Mouse (Mus musculus): ENCODE results near the gene Hist1h1e. TPM values are rescaled to one million over a fixed set of nuclear protein-coding genes. Genes with fewer than 3 reads are reported as not detected.

Hist1h1e gene
- polyA plus RNA-seq, 1 experiment from 2014 or later, result 11.6 TPM

Small RNA genes within 50 kb of the gene (microRNA-seq; reads per million reads assigned to microRNA genes)
- gene Gm44359, result not detected
- not detected for gene Gm44394

Other genes starting within 250 kb of the Hist1h1e start
- gene Abt1, start 198.7 kb downstream of the Hist1h1e start, polyA plus RNA-seq (2015; fragmentation: Nextera tagmentation; extraction: Ambion mirVana), result 13.0 and 13.2 TPM in 2 replicates
- gene Btn1a1, start 156.7 kb downstream of the Hist1h1e start, polyA plus RNA-seq (2015; fragmentation: Nextera tagmentation; extraction: Ambion mirVana), result 0.05 and 0.08 TPM in 2 replicates
- gene Btn2a2, start 133.7 kb downstream of the Hist1h1e start, polyA plus RNA-seq (2015; fragmentation: Nextera tagmentation; extraction: Ambion mirVana), result 0.11 TPM in 1 of 2 replicates, not detected in the other
- gene Hist1h4h, start 91.5 kb downstream of the Hist1h1e start, polyA plus RNA-seq (2015; fragmentation: Nextera tagmentation; extraction: Ambion mirVana), result 4.9 and 6.0 TPM in 2 replicates
- gene Hist1h2af, start 88.7 kb downstream of the Hist1h1e start, polyA plus RNA-seq (2015; fragmentation: Nextera tagmentation; extraction: Ambion mirVana), result 2.8 and 6.7 TPM in 2 replicates
- gene Hist1h3g, start 87.1 kb downstream of the Hist1h1e start, polyA plus RNA-seq (2015; fragmentation: Nextera tagmentation; extraction: Ambion mirVana), result 2.7 and 3.4 TPM in 2 replicates
- gene Hist1h2bh, start 79.2 kb downstream of the Hist1h1e start, polyA plus RNA-seq (2015; fragmentation: Nextera tagmentation; extraction: Ambion mirVana), result 0.37 and 0.59 TPM in 2 replicates
- gene Hist1h3f, start 78.5 kb downstream of the Hist1h1e start, polyA plus RNA-seq (2015; fragmentation: Nextera tagmentation; extraction: Ambion mirVana), result 0.46 and 0.94 TPM in 2 replicates
- 0.70 and 0.73 TPM in 2 replicates for gene Hist1h4f, start 70.9 kb downstream of the Hist1h1e start, polyA plus RNA-seq (2015; fragmentation: Nextera tagmentation; extraction: Ambion mirVana)
- 0.23 and 0.25 TPM in 2 replicates for gene Hist1h1d, start 69.3 kb downstream of the Hist1h1e start, polyA plus RNA-seq (2015; fragmentation: Nextera tagmentation; extraction: Ambion mirVana)
- gene Hist1h3e, start 60.2 kb downstream of the Hist1h1e start, polyA plus RNA-seq (2015; fragmentation: Nextera tagmentation; extraction: Ambion mirVana), result 2.6 and 2.7 TPM in 2 replicates
- gene Hist1h2ae, start 51.3 kb downstream of the Hist1h1e start, polyA plus RNA-seq (2015; fragmentation: Nextera tagmentation; extraction: Ambion mirVana), result 48.1 and 55.0 TPM in 2 replicates
- gene Hist1h2bg, start 51.2 kb downstream of the Hist1h1e start, polyA plus RNA-seq (2015; fragmentation: Nextera tagmentation; extraction: Ambion mirVana), result 4.7 and 5.6 TPM in 2 replicates
- gene Hist1h2bf, start 48.4 kb downstream of the Hist1h1e start, polyA plus RNA-seq (2015; fragmentation: Nextera tagmentation; extraction: Ambion mirVana), result 1.6 and 2.9 TPM in 2 replicates
- gene Hist1h2ad, start 48.2 kb downstream of the Hist1h1e start, polyA plus RNA-seq (2015; fragmentation: Nextera tagmentation; extraction: Ambion mirVana), result 1.5 and 2.0 TPM in 2 replicates
- gene Hist1h3d, start 46.8 kb downstream of the Hist1h1e start, polyA plus RNA-seq (2015; fragmentation: Nextera tagmentation; extraction: Ambion mirVana), result 4.5 and 5.1 TPM in 2 replicates
- 76.0 and 88.6 TPM in 2 replicates for gene Hist1h4d, start 41.0 kb downstream of the Hist1h1e start, polyA plus RNA-seq (2015; fragmentation: Nextera tagmentation; extraction: Ambion mirVana)
- 1.9 and 2.5 TPM in 2 replicates for gene Hist1h2be, start 1.4 kb downstream of the Hist1h1e start, polyA plus RNA-seq (2015; fragmentation: Nextera tagmentation; extraction: Ambion mirVana)
- 1.0 and 1.1 TPM in 2 replicates for gene Hist1h2ac, start 61.4 kb upstream of the Hist1h1e start, polyA plus RNA-seq (2015; fragmentation: Nextera tagmentation; extraction: Ambion mirVana)
- 33.7 and 35.6 TPM in 2 replicates for gene Hist1h2bc, start 61.6 kb upstream of the Hist1h1e start, polyA plus RNA-seq (2015; fragmentation: Nextera tagmentation; extraction: Ambion mirVana)
- gene Hist1h1t, start 73.3 kb upstream of the Hist1h1e start, polyA plus RNA-seq (2015; fragmentation: Nextera tagmentation; extraction: Ambion mirVana), result 0.20 TPM in 1 of 2 replicates, not detected in the other
- 3.7 and 4.4 TPM in 2 replicates for gene Hist1h4c, start 75.9 kb upstream of the Hist1h1e start, polyA plus RNA-seq (2015; fragmentation: Nextera tagmentation; extraction: Ambion mirVana)
- 2.0 and 3.4 TPM in 2 replicates for gene Hfe, start 88.3 kb upstream of the Hist1h1e start, polyA plus RNA-seq (2015; fragmentation: Nextera tagmentation; extraction: Ambion mirVana)
- 22.8 and 24.6 TPM in 2 replicates for gene Hist1h1c, start 116.2 kb upstream of the Hist1h1e start, polyA plus RNA-seq (2015; fragmentation: Nextera tagmentation; extraction: Ambion mirVana)
- 3.9 and 4.1 TPM in 2 replicates for gene Hist1h3c, start 123.0 kb upstream of the Hist1h1e start, polyA plus RNA-seq (2015; fragmentation: Nextera tagmentation; extraction: Ambion mirVana)
- gene Hist1h2bb, start 124.2 kb upstream of the Hist1h1e start, polyA plus RNA-seq (2015; fragmentation: Nextera tagmentation; extraction: Ambion mirVana), result 1.8 and 2.0 TPM in 2 replicates
- gene Hist1h2ab, start 128.6 kb upstream of the Hist1h1e start, polyA plus RNA-seq (2015; fragmentation: Nextera tagmentation; extraction: Ambion mirVana), result 26.0 and 31.2 TPM in 2 replicates
- 7.9 and 11.7 TPM in 2 replicates for gene Hist1h3b, start 129.7 kb upstream of the Hist1h1e start, polyA plus RNA-seq (2015; fragmentation: Nextera tagmentation; extraction: Ambion mirVana)
- gene Hist1h4b, start 134.5 kb upstream of the Hist1h1e start, polyA plus RNA-seq (2015; fragmentation: Nextera tagmentation; extraction: Ambion mirVana), result 2.8 and 3.8 TPM in 2 replicates
- 0.38 TPM in 1 of 2 replicates, not detected in the other for gene Hist1h4a, start 138.7 kb upstream of the Hist1h1e start, polyA plus RNA-seq (2015; fragmentation: Nextera tagmentation; extraction: Ambion mirVana)
- 2.7 and 3.2 TPM in 2 replicates for gene Hist1h3a, start 139.8 kb upstream of the Hist1h1e start, polyA plus RNA-seq (2015; fragmentation: Nextera tagmentation; extraction: Ambion mirVana)
- 1.5 TPM in 2 replicates for gene Hist1h1a, start 141.1 kb upstream of the Hist1h1e start, polyA plus RNA-seq (2015; fragmentation: Nextera tagmentation; extraction: Ambion mirVana)
- gene Trim38, start 147.4 kb upstream of the Hist1h1e start, polyA plus RNA-seq (2015; fragmentation: Nextera tagmentation; extraction: Ambion mirVana), result 0.11 TPM in 1 of 2 replicates, not detected in the other
- not detected in 2 replicates for gene Slc17a2, start 184.4 kb upstream of the Hist1h1e start, polyA plus RNA-seq (2015; fragmentation: Nextera tagmentation; extraction: Ambion mirVana)
- 0.04 TPM in 1 of 2 replicates, not detected in the other for gene Slc17a3, start 216.9 kb upstream of the Hist1h1e start, polyA plus RNA-seq (2015; fragmentation: Nextera tagmentation; extraction: Ambion mirVana)
- gene Slc17a1, start 245.2 kb upstream of the Hist1h1e start, polyA plus RNA-seq (2015; fragmentation: Nextera tagmentation; extraction: Ambion mirVana), result not detected in 2 replicates